Mouse (Mus musculus) right cerebral cortex, postnatal 10 days (tissue): ENCODE data around the gene Gm9602.
"Not testable (repeated sequence)": the region's sequence is repeated elsewhere in the genome, so short reads cannot be mapped to it uniquely, and the experiment has no call there.

Source experiments
- DNase-seq, 2 experiments: peaks; one replicate each; pipeline ENCODE4 v3.0.0; 2021; ENCODE audit warnings: low spot score in 2 of 2

Gene Gm9602

GRCm38 (mm10) chr14:4776037-4776436, at the start of gene Gm9602:
Gm9602 (plus strand) TSS chr14:4776337.
- DNase-seq, result not testable (repeated sequence)

DNA sequence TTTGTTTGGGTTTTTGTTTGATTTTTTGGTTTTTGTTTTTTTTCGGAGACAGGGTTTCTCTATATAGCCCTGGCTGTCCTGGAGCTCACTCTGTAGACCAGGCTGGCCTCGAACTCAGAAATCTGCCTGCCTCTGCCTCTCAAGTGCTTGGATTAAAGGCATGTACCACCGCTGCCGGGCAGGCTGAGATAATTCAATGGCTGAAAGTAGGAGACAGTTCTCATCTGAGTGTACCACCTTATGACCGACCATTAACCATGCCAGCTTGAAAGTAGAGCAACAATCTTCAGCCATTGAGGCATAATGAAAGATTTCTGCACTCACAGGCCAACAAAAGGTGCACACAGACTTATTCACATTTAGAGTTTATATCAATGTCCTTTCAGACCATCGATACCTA, 30.3 kb downstream of the Gm9602 start:
- DNase-seq, result peak; percentile 20 to 23

DNA sequence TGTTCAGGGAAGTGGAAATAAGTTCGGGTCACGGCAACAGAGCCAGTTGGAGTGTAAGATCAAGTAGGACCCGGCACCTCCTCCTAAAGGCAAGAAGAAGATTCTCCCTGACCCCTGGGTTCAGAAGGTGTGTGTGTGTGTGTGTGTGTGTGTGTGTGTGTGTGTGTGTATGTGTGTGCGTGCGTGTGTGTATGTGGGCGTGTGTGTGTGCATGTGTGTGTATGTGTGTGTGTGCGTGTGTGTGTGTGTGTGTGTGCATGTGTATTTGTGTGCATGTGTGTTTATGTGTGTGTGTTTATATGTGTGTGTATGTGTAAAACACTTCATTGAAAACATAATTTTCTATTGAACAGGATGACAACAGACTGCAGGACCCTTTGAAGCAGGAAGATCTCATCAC, 45.8 kb downstream of the Gm9602 start:
- not testable (repeated sequence) for DNase-seq
